Mouse (Mus musculus): ENCODE results near the gene Adipoq. TPM values are rescaled to one million over a fixed set of nuclear protein-coding genes. Genes with fewer than 3 reads are reported as not detected.

Gene Adipoq
- total RNA-seq, 2 experiments from 2014 or later, result not detected

DNA sequence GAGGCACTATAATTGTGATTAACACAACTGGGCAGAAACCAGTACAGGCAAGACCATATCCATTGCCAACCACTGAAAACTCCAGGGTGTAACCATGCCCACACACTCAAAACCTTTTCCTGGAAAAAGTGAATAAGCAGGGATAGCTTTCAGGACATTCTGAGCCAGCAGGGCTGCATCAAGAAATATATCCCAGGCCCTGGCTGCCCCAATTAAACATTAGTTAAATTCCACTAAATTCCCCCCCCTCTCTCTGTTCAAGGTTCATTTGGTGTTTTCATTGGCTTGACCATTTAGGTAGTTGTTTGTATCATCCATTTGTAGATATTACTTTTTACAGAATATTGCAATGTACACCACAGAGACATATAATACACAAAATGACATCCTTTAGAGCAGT, 50.0 kb downstream of the Adipoq start:
- no peak for DNase-seq (ENCODE audit: extremely low spot score in 1 of 2, low spot score in 1 of 2)

GRCm38 (mm10) chr16:23196791-23197190, 50.5 kb downstream of the Adipoq start:
- DNase-seq (ENCODE audit: extremely low spot score in 1 of 2, low spot score in 1 of 2), result no peak

GRCm38 (mm10) chr16:23201498-23201897, 55.2 kb downstream of the Adipoq start:
- no peak for DNase-seq (ENCODE audit: extremely low spot score in 1 of 2, low spot score in 1 of 2)

Small RNAs within 50 kb of the gene (microRNA-seq; reads per million reads assigned to microRNA genes)
- 0.37 to 2.4 reads per million in 2 experiments for gene Gm49346

Other genes starting within 250 kb of the Adipoq start
- under 1 TPM in 1 of 2 experiments, not detected in 1; 0.25 TPM for gene Fetub, start 228.2 kb upstream of the Adipoq start, total RNA-seq (2021)
- gene Hrg, start 195.5 kb upstream of the Adipoq start, total RNA-seq (2021), result not detected
- not detected for gene Kng2, start 117.1 kb upstream of the Adipoq start, total RNA-seq (2021)
- not detected for gene Kng1, start 88.7 kb upstream of the Adipoq start, total RNA-seq (2021)
- 100 to 1,000 TPM; 898 to 914 TPM for gene Eif4a2, start 39.1 kb upstream of the Adipoq start, total RNA-seq (2021)
- gene Rfc4, start 18.8 kb upstream of the Adipoq start, total RNA-seq (2021), result 1 to 10 TPM; 4.8 TPM
- 10 to 100 TPM; 13.2 to 15.2 TPM for gene St6gal1, start 78.2 kb downstream of the Adipoq start, total RNA-seq (2021)

Measured in layer of hippocampus, postnatal 25 days (tissue).